Mouse (Mus musculus) regulatory T cell (primary cell): ENCODE results near the gene Vamp8.

ENCODE experiments used
- in situ Hi-C: fragments of 300-600 bp; cut with MboI, MseI; formaldehyde crosslinking; loops from one replicate; pipeline ENCODE4 v1.15.1; 2025; ENCODE audit warnings: high pct_unique_total_duplicates

Gene Vamp8

DNA sequence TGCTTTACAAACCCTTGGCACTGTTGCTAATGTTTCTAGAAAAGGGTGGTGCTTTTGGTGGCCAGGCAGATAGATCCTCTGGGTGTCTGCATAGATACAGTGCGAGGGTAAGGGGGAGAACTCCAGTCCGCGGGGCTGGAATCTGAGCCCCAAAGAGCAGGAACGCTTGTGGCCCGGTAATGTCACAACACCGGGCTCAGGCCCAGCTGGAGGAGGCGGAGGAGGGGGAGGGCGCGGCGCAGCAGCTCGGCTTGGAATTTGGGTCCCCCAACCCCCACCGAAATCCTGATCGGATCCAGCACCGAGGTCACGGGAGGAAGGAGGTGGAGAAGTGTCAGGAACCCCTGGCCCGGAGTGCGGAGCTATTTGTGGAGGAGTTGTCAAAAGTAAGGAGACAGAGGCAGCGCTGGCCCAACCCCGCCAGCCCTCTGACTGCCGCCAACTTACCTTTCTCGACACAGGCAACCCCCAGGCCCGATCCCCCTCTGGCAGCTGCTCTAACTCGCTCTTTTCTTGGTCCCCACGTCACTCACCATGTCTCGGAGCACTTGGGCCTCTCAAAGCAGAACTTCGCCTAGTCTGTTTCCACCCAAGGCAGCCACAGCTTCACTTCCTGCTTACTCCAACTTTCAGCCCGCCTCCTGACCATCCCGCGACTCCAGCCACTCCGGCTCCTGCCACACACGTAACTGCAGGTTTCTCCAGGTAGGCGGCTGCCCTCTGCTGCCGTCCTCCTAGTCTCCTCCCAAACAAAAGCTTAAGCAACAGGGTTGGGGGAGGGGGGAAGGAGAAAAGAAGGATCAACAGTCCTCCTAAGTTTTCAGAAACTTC lies at the start of gene Vamp8:
TSS of gene Vamp8 (minus strand) at position 763 of the 831 bp plus-strand sequence.
- in situ Hi-C loops: loop anchor here (10.0 kb wide), 1 partner anchor 585 kb away; no protein-coding TSS in a partner anchor

DNA sequence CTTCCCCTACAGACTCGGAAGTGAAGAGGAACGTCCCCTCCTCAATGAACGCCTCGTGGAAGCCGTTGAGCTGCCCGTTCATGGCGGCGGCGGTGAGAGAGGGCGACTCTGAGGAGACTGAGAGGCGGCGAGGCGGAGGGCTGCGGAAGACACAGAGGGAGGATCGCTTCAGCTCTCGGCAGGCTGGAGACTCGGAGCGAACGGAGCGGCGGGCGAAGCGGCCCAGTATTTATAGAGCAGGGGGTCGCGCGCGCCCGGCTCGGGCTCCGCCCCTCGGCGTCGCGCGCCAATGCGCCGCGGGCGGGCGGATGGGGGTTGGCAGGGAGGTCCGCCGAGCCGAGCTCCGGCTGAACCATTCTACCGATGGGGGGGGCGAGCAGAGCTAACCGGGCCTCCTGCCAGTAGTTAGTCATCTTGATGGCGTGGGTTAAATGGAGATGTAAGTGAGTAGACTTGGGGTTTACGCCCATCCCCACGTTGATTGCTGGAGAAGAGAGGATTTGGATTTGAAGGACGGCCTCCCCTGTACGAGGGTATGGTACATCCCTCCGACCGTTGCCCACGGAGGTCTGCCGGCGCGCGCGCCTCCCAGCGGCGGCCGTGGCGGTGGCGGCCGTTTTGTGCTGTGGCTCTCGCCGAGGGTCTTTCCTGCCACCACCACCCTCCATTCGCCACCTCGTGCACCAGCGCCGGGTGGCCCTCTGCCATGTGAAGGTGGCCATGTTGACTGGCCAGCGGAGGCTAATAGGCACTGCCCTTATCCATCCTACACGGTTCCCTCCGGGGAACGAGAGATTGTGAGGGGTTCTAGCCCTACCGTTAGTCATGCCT lies 49.1 kb upstream of the Vamp8 start, which contains the start of gene Mat2a:
TSS of gene Mat2a (minus strand) at position 204 of the 831 bp plus-strand sequence.
- in situ Hi-C loops: no loop called here

DNA sequence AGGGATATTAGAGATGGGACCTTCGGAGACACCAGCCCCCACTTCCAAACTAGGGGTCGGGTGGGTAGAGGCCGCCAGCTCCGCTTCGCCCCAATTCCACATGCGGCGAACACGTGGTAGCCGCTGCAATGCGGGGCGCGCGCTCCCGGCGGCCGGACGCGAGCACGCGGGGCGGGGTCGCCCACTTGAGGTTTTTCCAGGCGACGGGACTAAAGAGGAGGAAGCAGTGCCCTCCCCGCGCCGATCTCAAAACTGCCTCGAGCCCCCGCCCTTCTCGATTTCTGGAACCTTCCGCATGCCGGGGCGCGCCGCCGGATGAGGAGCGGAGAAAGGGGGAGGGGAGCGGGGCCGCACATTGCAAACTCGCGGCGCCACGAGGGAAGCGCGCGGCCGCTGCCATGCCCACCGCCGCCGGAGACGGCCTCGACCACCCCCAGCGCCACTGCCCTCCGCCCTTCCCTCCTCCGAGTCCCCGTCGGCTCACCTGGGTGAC lies 48.4 kb upstream of the Vamp8 start:
- in situ Hi-C loops: no loop called here

- in situ Hi-C loops: no loop called here
These were observed 47.7 kb upstream of the Vamp8 start for GRCm38 (mm10) chr6:72438226-72438625.

DNA sequence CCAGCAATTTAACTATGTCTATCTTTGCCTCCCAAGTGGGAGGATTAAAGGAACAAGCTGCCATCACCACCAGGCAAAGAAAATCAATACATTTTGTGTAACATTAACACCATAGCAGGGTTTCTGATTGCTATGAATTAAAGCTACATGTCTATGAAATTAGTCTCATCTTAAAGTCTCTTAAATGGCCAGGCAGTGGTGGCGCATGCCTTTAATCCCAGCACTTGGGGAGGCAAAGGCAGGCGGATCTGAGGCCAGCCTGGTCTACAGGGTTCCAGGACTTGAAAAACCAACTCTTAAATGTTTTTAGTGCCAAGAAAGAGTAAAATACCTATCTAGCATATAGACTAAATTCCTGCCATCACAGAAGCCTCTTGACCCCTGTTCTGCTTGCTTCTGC lies 41.6 kb upstream of the Vamp8 start:
- in situ Hi-C loops: no loop called here

DNA sequence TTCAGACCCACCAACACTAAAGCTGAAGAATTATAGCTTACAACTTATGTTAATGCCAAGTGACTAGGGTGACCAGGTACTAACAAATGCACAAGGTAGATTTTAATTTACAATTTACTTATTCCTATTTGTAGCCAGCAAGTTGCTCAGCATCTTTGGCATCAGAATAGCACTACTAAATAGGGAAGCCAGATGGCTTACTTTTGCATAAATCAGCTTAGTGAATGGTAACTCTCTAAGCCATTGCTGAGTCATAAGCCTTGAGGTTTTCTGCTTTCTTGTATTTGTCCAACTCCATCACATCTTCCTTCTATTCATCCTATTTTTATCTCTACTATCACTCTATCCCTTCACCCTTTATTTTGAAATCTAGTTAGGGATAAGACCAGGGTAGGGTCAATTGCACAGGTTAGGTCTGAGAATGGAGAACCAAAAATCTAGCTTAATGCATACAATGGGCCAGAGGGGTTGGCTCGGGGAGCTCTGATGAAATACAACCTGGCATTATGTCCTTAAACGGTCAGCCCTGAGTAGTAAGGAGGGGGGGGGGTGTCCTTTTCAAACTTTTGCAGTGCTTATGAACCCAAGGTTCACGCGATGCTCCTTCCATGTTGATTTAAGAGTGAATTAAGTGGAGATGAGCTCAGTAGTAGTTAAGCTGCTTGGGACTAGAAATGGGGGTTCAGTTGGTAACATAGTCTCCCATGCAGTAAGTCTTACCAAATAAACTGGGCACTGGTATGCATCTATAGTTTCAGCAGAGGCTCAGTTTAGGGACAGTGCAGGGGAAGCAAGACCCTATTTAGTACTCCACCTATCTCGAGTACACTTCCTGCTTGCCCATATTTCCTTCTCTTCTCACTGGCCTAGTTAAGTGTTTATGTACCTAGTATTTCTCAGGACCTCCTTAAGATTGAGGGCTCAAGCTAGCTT lies 40.8 kb upstream of the Vamp8 start:
- in situ Hi-C loops: no loop called here

DNA sequence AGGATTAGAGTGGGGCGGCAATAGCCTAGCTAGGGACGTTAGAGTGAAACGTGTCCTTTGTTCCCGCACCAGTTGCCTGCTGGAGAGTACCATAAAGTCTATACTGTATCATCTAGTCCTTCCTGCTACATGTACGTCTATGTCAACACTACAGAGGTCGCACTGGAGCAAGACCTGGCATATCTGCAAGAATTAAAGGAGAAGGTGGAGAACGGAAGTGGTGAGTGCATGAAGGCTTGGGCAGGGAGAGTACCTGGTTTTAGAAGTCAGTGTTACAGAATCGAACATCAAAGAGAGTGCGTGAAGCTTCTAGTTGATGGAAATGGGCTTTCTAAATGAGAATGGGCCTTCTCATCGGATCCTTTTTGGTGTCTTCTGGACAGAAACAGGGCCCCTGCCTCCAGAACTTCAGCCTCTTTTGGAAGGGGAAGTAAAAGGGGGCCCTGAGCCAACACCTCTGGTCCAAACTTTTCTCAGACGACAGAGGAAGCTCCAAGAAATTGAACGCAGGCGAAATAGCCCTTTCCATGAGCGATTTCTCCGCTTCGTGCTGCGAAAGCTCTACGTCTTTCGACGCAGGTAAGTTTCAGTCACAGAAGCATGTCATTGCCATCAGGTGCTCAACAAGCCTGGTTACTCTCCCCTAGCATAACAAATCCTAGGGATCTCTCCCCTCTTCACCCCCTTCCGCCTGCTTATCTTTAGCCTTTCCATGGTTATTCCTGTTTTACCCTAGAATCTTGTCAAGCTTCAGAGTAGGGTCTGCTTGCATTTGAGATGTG lies 38.7 kb upstream of the Vamp8 start:
- in situ Hi-C loops: loop anchor here (5.0 kb wide), 2 partner anchors 98 to 138 kb away; no protein-coding TSS in a partner anchor

GRCm38 (mm10) chr6:72428036-72428435 lies 37.5 kb upstream of the Vamp8 start:
- in situ Hi-C loops: loop anchor here (5.0 kb wide), 2 partner anchors 99 to 139 kb away; no protein-coding TSS in a partner anchor

GRCm38 (mm10) chr6:72425646-72426045 lies 35.1 kb upstream of the Vamp8 start:
- in situ Hi-C loops: loop anchor here (5.0 kb wide), 2 partner anchors 102 to 142 kb away; no protein-coding TSS in a partner anchor

DNA sequence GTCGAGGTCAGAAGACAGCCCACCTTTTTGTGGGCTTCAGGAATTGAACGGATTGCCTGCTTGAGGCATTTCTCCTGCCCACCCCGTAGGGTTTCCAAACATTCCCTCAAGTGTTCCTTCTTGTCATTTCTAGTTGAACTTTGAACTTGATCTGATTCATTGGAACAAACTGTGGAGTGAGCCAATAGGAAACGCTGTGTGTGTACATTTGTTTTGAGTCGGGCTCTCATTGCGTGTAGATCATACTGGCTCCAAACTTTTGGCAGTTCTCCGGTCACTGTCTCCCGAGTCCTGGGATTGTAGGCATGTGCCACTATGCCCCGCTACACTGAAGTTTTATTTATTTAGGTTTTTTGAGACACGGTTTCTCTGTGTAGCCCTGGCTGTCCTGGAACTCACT lies 30.4 kb upstream of the Vamp8 start:
- in situ Hi-C loops: no loop called here

DNA sequence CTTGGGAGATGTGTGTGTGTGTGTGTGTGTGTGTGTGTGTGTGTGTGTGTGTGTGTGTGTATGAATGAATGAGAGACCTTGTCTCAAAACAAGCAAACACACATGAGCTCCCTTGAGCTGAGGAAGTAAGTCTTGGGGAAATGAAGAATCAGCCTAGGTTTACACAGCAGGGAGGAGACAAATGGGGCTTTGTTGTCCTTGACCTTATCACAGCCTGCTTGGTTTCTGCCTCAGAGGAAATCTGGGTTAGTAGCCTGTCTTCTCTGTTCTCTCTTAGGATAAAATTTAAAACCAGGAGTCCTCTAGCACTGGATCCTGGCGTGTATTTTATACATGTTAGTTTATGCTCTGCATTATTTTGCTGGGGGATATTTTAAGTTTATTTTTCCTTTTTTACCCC lies 29.3 kb upstream of the Vamp8 start:
- in situ Hi-C loops: no loop called here

DNA sequence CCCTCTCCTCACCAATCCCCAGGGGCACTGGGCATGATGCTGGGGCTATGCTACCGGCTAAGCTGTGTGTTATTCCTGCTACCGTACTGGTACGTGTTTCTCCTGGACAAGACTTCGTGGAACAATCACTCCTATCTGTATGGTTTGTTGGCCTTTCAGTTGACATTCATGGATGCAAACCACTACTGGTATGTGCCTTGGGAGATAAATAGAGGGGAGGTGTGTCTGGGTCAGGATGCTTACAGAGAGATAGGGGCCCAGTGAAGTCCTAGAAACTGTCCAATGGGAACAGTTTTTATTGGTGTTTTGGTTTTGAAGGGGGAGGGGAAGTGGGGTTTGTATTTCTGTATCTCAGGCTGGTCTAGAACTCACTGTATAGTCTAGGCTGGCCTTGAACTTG lies 27.8 kb upstream of the Vamp8 start:
- in situ Hi-C loops: no loop called here

GRCm38 (mm10) chr6:72415964-72416772 lies 25.7 kb upstream of the Vamp8 start:
- in situ Hi-C loops: no loop called here

GRCm38 (mm10) chr6:72415181-72415580 lies 24.7 kb upstream of the Vamp8 start:
- in situ Hi-C loops: no loop called here

DNA sequence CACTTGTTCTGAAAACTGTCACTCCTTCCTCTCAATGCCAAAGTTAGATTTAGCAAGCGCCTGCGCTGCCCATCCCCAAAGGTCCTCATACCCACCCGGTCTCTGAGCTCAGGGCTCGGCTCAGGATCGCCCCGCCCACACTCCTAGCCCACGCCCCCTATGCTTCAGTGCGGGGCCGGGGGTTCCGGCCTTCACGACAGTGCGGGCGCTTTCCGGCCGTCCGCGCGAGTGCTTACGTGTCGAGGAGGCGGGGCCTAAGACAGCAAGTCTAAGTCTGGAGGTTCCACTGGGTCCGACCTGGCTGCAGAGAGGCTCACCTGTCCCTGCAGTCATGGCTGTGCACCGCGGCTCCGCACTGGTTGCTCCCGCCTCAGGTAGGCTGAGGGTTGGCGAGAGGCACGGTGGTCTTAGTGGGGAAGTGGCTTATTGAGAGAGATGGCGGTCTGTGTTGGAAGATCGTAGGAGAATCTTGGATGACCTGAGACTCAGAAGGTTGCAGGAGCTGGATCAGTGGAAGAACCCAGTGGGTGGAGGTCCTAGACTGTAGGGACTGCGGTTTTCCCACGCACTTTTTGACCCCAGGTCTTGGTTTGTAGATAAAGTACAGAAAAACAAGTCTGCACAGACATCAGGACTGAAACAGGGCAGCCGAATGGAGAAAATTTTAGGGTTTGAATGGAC lies 23.7 kb upstream of the Vamp8 start, which contains the start of gene Ggcx:
TSS of gene Ggcx (plus strand) at position 233 of the 681 bp plus-strand sequence.
- in situ Hi-C loops: no loop called here

- in situ Hi-C loops: no loop called here
These were observed 20.0 kb upstream of the Vamp8 start for GRCm38 (mm10) chr6:72410518-72410917.

GRCm38 (mm10) chr6:72410003-72410402 lies 19.5 kb upstream of the Vamp8 start:
- in situ Hi-C loops: no loop called here

- in situ Hi-C loops: no loop called here
These were observed 19.1 kb upstream of the Vamp8 start for GRCm38 (mm10) chr6:72409567-72409966.

- in situ Hi-C loops: no loop called here
These were observed 16.6 kb upstream of the Vamp8 start for GRCm38 (mm10) chr6:72407119-72407518.
